Mouse (Mus musculus) heart, adult 9 months (tissue): ENCODE data around the gene Dnah2.

Experiments used
- DNase-seq, 2 experiments: peaks; one replicate each; pipeline ENCODE4 v3.0.0; 2022; ENCODE audit warnings: low spot score in 2 of 2

Dnah2 gene

DNA sequence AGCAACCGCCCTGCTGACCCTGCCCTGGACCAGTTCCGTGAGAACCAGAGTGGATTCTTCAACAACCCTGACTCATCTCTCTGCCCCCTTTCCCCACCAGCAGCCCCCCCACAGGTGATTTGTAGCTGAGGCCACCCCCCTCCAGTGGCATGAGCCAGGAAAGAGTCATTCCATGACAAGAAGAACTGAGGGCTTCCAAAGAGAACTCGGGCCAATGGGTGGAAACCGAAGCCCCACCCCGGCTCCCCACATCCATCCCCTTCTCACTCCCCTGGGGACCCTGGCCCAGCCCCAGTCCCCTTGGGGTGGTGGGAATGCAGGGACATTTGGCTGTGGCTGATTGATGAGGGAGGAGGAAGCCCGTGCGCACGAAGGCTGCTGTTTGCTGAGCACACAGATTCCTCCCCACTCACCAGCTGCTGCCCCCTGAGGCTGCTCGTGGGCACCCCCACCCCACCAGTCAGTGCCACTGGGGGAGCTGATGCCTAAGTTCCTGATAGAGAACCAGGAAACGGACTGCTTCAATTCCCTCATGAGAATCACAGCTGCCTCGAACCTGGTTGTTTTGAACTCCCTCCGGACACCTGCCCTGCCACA is at the start of gene Dnah2:
Gene Dnah2 (minus strand): TSS at position 51 of the 597 bp plus-strand sequence.
- DNase-seq, result no peak

DNA sequence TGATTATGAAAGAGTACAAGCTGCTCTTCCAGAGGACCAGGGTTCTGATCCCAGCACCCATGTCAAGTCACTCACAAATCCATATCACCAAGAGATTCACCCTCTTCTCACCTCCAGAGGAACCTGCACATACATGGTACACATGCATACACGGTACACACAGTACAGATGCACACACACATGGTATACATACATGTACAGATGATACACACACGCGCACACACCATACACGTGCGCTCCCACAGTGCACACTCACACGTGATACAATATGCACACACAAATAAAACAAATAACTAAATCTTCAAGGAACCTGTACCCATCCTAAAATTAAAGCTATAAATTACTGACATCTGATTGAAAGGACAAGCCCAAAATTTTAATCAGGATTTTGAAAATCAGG is 45.9 kb upstream of the Dnah2 start:
- DNase-seq, result no peak

DNA sequence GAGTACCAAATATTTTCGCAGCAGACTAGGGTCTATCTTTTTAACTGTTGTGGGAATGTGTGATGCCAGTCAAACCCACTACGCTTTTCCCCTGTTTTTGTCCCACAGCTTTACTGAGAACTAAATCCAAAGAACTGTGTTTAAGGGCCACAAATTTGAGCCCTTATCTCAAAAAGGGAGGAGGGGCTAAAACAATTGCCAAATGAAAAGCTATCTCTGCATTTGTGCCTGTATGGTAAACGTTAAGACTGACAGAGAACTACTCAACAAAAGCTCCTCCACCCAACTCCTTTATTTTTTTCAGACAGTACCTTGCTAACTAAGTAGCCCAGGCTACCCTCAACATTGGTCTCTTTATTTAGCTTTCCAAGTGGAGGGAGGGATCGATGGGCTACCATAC is 43.9 kb upstream of the Dnah2 start:
- no peak for DNase-seq

DNA sequence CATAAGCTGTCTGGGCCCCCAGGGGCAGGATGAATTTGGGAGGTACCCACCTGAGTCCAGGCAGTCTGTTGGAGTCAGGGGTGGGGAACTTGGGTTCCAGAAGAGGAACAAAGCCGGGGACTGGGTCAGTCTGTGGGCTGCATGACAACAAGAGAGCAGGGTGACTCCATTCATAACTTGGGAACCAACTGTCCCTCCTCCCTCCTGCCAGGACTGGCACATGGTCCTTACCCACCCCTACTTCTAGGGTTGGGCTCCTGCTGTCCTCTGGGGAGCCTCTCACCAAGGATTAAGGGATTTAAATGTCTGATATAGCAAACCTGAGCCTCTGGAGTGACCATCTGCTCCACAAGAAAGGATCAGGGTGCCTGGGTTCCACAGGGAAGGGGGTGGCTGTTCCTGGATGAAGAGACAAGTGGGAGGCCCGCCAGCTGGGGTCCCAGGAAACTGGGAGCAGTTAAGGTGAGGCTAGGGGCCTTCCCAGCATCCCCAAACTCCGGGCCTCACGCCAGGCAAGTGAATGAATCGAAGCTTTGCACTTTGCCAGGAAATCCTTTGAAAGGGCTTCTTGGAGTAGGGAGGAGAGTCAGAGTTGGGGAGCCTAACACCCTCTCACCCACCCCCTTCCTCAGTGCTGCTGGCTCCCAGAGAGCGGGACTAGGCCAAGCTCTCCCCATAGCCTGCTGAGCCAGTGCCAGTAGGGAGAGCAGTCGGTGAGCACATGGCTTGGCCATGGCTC is 43.2 kb upstream of the Dnah2 start:
- DNase-seq, result no peak

DNA sequence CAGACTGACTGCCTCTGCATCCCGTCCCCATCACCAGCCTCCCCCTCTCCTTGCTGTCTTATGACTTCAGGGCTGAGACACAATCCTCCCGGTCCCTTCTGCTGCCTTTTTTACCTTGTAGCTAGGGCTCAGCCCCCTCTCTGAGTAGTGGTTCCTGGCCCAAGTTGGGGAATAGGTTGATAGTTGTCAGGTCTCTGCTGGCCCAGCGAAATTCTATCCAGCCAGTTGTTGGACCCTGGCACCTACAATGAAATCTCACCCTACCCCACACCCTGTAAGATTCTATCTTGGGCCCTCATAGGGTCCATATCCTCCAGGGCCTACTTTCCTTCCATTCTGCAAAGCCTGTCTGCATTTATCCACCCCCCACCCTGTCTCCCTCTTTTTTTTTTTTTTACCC is 42.5 kb upstream of the Dnah2 start:
- DNase-seq, result no peak

DNA sequence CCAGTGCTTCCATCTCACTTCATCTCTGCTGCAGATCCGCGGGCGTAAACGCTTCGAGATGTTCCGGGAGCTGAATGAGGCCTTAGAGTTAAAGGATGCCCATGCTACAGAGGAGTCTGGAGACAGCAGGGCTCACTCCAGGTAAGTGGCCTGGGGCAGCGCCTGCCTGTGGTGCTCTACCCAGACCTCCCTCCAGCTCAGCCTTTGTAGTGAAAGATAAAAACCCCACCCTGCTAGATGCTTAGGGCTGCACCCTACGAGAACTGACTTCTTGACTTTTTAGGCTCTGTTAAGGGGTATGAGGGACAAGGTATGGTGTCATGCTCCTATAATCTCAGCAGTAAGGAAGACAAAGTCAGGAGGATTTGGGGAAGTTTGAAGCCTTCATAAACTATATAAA is 41.7 kb upstream of the Dnah2 start:
- DNase-seq, result no peak

DNA sequence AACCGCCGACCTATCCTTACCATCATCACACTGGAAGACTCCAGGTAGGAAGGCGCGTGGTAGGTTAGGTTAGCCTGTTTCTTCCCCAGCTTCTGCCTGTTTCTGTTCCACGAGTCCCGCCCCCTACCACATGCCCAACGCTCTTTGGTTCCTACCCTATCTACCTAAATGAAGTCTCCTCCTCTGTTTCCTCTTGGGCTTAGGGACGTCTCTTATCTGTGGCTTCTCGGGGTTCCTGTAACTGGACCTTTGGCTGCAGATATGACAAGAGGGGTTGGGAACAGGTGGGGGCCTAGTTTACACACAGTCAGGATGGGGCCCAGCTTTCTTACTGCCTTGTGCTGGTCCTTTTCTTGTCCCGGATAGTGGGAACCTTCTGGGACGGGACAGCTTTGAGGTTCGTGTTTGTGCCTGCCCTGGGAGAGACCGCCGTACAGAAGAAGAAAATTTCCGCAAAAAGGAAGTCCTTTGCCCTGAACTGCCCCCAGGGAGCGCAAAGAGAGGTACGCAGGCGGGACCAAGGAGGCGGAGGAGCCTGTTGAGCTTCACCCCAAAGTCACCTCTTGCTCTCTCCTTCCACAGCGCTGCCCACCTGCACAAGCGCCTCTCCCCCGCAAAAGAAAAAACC is 40.4 kb upstream of the Dnah2 start:
- no peak for DNase-seq

DNA sequence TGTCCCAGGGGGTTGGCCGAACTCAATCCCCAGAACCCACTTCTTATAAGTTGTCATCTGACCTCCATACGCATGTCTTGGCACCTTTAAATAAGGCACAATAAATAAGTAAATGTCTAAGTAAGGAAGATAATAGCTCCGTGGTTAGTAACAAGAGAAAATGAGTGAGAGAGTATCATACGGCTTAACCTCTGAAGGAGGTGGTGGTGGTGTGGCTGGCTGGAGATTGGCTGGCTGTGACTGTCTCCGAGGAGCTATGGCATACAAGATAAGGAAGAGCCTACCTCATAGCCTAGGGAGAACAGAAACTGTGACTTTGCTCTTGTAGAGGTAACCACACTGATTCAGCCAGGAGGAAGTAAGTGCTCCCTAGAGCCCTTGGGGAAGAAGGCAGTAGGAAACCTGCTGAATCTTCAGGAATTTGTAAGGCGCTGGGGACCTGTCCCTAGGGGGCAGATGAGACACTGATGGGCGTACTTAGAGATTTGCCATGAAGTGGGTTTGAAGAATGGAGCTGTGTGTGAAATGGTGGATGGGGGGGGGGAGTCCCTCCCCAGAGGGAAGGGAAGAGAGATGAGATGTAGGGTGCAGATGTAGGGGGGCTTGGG is 36.9 kb upstream of the Dnah2 start:
- DNase-seq, result no peak

DNA sequence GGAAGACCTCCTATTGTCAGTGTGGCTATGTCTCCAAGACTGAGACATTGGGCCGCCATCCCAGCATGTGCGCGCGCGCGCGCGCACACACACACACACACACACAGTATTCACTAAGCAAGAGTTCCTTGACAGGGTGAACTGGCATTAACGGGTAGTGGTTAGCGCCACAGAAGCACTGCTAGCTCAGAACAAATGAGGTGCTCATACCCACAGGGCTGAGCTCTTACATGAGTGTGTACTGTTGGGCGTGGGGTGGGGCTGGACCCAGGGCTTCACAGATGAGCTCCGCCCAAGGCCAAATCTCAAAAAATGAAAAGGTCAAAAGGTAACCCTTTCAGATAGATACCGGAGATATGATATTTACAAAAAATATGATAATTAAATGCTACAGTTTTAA is 36.0 kb upstream of the Dnah2 start:
- no peak for DNase-seq

DNA sequence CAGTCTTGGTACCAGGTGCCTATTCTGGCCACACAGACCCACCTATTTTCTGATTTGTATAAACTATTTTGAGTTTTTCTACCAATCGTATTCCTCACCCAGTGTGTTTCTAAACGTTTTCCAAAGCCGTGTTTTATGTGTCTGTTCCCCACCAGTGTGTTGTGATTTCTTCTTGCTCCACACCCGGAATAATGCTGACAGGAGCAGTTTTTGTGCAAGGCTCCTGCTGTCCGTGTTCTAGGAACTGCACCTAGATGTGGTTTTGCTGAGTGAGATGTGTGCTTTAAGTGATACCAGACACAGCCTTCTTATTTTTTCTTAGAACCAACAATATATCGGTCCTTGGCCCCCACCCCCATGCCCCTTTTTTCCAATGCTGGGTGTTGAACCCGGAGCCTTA is 35.1 kb upstream of the Dnah2 start:
- no peak for DNase-seq

DNA sequence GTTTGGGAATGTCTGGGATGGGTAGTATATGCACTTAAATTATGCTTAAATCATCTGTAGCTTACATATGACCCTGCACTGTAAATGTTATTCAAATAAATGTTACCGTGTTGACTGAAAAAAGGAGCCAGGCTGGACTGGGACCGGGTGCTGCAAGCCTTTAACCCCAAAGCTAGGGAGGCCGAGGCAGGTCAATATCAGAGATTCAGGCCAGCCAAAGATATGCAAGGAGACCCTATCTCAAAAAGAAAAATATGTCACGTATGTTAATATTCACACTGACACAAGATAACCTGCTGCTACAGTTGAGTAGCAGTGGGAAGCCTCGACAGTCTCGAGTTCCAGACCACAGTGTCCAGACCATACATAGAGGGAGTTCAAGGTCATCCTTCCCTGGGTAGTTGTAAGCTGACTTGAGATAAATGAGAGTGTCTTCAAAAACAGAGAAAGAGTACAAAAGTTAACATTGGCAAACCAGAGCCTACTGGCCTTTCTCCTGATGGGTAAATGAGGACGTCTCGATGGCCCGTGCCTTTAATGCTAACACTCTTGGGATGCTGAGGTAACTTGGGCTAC is 33.4 kb upstream of the Dnah2 start:
- no peak for DNase-seq

DNA sequence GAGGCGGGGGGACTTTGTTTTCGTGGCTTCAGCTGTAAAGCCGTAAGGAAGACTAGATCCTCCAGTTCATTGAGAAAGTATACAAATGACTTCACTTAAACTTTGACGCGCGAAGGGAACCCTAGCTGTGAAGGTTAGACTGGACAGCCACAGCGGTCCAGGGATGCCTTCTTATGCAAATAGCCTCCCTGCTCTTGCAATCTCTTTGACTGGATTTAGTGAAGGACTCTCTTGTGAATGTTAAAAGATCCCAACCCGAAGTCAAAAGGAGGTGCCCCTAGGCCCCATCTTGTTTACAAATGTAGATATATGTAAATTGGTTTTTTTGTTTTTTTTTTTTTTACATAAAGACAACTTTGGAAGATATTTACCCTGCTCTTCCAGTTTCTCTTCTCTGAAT is 32.9 kb upstream of the Dnah2 start:
- no peak for DNase-seq

DNA sequence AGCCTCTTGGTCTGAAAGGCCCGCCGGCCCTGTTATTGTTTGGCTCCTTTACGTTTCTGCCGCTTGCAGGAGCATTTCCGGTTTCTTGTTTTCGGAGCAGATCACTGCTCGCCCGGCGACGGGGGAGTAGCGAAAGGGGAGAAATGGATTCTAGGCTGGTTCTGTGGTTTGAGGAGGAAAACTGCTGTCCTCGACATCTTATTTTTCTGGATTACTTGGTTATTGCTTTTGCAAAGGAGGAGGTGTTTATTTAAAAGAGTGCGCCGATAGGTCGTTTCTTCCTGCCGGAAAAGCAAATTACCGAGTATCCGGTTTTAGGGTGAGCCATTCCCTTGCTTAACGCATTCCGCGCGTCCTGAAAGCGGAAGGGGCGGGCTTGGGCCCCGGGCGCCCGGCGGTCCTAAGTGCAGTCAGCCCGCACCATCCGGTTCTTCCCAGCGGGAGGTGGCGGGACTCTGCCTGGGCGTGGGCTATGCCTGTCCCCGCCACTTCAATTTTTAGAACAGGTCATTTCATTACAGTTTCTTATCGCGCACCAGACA is 32.3 kb upstream of the Dnah2 start:
- peak; percentile 90 to 94 for DNase-seq

DNA sequence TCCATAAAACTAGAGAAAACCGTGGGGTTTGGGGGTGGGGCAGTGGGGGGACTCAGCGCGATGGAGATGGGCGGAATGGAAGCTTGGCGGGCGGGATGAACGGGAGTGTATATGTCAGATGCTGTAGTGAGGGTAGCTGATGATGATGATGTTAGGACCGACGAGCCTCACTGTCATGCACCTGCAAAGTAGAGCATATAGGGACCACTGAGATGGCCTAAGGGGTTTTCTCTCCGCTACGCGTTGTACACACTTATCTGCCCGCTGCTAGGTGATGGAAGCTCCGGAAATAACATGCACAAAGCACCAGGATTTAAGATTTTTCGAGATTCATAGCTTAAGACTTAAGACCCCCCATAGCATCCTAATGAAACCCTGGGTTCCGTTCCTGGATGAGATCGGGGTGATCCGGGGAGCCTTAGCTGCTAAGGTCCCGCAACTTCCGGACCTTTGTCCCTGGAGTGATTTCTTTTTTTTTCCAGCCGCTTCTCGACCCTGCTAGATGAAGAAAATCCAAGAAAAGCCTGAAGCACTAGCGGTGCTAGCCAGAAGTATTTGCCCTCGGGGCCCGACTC is 31.7 kb upstream of the Dnah2 start:
- DNase-seq, result no peak

DNA sequence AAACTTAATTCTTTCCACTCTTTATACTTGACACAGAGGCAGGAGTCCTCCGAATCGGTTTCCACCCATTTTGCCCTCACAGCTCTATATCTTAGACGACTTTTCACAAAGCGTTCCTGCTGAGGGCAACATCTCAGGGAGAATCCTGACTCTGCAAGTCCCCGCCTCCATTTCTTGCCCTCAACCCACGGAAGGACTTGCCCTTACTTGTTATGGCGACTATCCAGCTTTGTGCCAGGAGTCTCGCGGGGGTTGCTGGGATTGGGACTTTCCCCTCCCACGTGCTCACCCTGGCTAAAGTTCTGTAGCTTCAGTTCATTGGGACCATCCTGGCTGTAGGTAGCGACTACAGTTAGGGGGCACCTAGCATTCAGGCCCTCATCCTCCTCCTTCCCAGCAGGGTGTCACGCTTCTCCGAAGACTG is 31.2 kb upstream of the Dnah2 start, which contains the start of the genes Wrap53 and Trp53:
Gene Wrap53 (minus strand): TSS at position 165 of the 424 bp plus-strand sequence.
Gene Trp53 (plus strand): TSS at position 269 of the 424 bp plus-strand sequence.
- peak; percentile 95 to 96 for DNase-seq

DNA sequence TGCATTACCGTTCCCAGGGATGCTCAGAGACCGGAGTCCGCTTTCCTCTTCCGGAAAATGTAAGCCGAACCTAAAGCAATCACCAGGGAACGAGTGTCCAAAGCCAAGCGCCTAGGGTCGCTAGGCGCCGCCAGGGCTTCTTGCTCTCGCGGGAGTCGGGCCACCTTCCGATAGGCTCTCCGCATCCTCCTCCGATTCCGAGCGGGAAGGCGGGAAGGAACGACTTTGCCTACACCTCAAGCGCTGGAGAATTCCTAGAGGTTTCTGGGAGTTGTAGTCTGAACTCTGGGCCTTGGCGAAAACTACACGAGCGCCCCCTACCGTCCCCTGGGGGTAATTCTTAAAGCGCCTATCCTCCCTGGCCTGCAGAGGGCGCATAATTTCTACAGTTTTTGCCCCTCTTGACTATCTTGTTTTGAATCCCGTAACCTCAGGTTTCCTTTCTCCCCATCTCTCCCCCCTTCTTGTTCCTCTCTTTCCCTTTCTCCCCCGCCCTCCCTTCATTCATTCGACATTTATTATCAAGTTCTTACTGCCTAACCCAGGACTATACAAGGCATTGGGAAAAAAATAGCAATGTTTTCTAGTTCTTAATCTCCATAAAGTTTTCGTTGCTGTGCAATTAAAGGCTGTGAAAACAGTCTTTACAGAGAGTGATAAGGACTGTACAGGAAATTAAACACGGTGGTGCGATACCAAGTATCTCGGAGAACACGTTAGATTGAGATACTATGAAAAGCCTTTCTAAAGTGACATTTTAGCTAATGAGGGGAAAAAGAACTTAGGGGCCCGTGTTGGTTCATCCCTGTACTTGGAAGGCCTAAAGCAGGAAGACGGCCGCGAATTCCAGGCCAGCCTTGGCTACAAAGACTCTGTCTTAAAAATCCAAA is 30.5 kb upstream of the Dnah2 start:
- DNase-seq, result peak; percentile 96 to 98

DNA sequence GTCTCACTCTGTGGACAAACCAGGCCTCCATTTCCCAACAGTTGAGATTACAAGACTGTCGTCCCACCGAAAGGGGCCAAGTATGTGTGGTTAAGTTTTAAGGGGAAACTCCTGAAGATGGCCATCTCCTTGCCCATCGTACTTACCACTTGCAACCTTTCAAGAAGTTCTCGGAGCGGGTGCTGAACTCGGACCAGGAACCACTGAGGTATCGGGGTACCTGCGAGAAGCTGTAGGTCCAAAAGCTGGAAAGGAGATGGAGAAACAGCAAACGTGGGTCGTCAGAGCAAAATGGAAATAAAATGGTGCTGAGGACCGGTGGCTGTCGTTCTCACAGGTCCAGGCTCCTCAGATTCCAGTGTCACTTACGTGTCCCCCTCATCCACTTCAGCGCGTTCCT is 29.4 kb upstream of the Dnah2 start:
- no peak for DNase-seq

DNA sequence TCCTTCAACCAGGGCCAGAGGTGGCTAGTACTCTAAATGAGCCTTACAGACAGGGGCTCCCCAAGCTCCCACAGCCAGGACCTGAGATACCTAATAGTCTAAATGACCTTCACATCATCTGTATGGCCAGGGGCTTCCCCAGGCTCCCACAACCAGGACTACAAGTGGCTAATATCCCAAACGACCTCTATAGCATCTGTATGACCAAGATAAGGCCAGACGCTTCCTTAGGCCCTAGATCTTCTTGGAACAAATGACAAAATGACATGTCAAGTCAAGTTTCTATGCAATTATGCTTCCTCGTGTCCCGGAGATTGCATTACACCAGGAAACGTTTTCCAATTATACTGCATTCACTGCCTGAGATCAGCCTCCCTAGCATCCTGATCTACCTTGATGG is 27.4 kb upstream of the Dnah2 start:
- no peak for DNase-seq

DNA sequence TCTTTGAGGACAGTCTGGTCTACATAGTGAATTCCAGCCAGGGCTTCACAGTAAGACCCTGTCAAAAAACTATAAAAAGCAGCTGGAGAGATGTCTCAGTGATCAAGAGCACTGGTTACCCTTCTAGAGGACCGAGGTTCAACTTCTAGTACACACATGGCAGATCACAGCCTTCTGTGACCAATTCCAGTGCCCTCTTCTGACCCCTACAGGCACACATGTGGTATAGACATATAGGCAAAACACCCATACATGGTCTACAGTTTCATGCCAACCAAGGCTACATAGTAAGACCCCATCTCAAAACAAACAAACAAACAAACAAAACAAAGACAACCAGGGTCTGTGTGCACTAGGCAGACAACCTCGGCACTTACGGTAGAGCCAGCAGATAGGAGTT is 26.3 kb upstream of the Dnah2 start:
- DNase-seq, result no peak

DNA sequence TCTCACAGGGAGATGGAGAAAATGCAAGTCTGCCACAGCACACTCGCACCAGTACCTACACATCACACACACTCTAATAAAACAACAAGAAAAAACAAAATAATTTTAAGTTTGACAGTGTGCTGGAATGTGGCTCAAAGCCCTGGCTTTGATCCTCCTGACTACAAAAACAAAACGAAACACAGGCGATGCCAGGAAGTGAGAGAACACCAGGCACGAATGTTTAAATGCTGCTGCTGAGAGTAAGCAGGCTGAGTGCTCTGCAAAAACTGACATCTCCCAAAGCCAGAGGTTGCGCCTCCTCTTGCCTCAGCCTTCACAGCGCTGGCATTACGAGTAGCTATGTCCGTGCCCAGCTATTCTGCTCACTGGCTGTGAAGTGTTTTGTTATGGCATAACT is 16.2 kb upstream of the Dnah2 start:
- DNase-seq, result no peak

DNA sequence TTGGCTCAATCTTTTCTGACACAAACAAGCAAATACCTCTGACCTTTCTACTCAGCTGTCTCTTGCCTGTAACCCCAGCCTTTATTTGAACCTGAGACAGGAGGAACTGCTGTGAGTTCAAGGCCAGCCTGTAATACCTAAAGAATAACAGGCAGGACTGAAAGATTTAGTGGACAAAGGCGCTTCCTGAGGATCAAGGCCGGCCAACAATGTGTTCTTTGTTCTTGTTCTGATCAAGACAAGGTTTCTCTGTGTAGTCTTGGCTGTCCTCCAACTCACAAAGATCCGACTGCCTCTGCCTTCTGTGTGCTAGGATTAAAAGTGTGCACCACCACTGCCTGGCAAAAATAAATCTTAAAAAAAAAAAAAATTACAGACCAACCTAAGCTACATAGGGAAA is 15.5 kb upstream of the Dnah2 start:
- DNase-seq, result no peak
